Mouse (Mus musculus): ENCODE measurements around the gene Pknox2. TPM values are rescaled to one million over a fixed set of nuclear protein-coding genes. Genes with fewer than 3 reads are reported as not detected.
A peak's percentile ranks its signal among the peaks of the same experiment; 100 is the strongest.

Gene Pknox2
- polyA plus RNA-seq, 1 experiment from 2014 or later: 7.2 TPM

- Histone ChIP-seq H3K36me3 (ENCODE audit: control insufficient read depth, insufficient read depth, low read length) (no peaks in the 10 kb centered on the region), H3K9me3 (ENCODE audit: control insufficient read depth, low read length) (no peaks in the 10 kb centered on the region), H3K27ac (ENCODE audit: low read length) (no peak overlapping the region), H3K4me3 (ENCODE audit: low read length) (no peak overlapping the region), H3K4me1 (ENCODE audit: control insufficient read depth, insufficient read depth, low read length) (no peaks in the 10 kb centered on the region), H3K27me3 (replicated peaks; ENCODE audit: control insufficient read depth, insufficient read depth, low read length) (no peaks in the 10 kb centered on the region), H3K9ac (ENCODE audit: low read depth, low read length) (no peak overlapping the region), H3K4me2 (ENCODE audit: low read depth, low read length) (no peak overlapping the region)
- ATAC-seq: no peak
- WGBS: 63% methylated on average over 5 of the region's 5 CpGs
Measured at GRCm38 (mm10) chr9:37173376-37173775, 26.2 kb upstream of the Pknox2 start.

GRCm38 (mm10) chr9:37166899-37167298 is 19.7 kb upstream of the Pknox2 start:
- no peak overlapping the region for H3K4me2 ChIP-seq (ENCODE audit: low read depth, low read length)
- no peak overlapping the region for H3K27ac ChIP-seq (ENCODE audit: low read length)
- no peaks in the 10 kb centered on the region for H3K36me3 ChIP-seq (ENCODE audit: control insufficient read depth, insufficient read depth, low read length)
- no peak for ATAC-seq
- H3K9ac ChIP-seq (ENCODE audit: low read depth, low read length): no peak overlapping the region
- H3K9me3 ChIP-seq (ENCODE audit: control insufficient read depth, low read length): no peaks in the 10 kb centered on the region
- no peaks in the 10 kb centered on the region for H3K4me1 ChIP-seq (ENCODE audit: control insufficient read depth, insufficient read depth, low read length)
- no peaks in the 10 kb centered on the region for H3K27me3 ChIP-seq (replicated peaks; ENCODE audit: control insufficient read depth, insufficient read depth, low read length)
- 77% methylated on average over 2 of the region's 2 CpGs for WGBS
- H3K4me3 ChIP-seq (ENCODE audit: low read length): no peak overlapping the region

- H3K27ac ChIP-seq (ENCODE audit: low read length): no peak overlapping the region
- no peaks in the 10 kb centered on the region for H3K4me1 ChIP-seq (ENCODE audit: control insufficient read depth, insufficient read depth, low read length)
- H3K4me2 ChIP-seq (ENCODE audit: low read depth, low read length): no peak overlapping the region
- WGBS: 72% methylated on average over 2 of the region's 2 CpGs
- H3K36me3 ChIP-seq (ENCODE audit: control insufficient read depth, insufficient read depth, low read length): no peaks in the 10 kb centered on the region
- ATAC-seq: no peak
- no peaks in the 10 kb centered on the region for H3K27me3 ChIP-seq (replicated peaks; ENCODE audit: control insufficient read depth, insufficient read depth, low read length)
- no peak overlapping the region for H3K4me3 ChIP-seq (ENCODE audit: low read length)
- H3K9ac ChIP-seq (ENCODE audit: low read depth, low read length): no peak overlapping the region
- H3K9me3 ChIP-seq (ENCODE audit: control insufficient read depth, low read length): no peaks in the 10 kb centered on the region
Measured at GRCm38 (mm10) chr9:37160686-37161085, 13.5 kb upstream of the Pknox2 start.

DNA sequence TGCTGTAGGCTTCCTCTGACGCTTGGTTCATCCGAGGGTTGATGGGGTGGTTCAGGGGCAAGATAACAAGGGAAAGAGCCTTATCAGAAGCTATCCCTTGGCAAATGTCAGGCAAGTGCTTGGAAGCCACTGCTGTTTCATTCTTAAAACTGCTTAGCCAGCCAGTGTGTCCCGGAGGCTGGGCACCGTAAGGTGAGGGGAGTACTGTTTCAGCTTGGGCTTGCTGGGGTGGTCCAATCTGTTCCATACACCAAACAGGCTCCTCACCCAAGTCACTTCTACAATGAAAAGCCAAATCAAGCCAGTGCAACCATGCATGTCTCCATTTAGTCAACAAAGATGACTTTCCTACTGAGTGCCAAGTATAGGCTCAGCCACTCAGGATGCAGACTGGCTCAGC is 679 bp upstream of the Pknox2 start:
- no peak for ATAC-seq
- Histone ChIP-seq H3K4me2 (ENCODE audit: low read depth, low read length) (no peak overlapping the region), H3K9ac (ENCODE audit: low read depth, low read length) (no peak overlapping the region), H3K4me3 (ENCODE audit: low read length) (no peak overlapping the region), H3K27me3 (replicated peaks; ENCODE audit: control insufficient read depth, insufficient read depth, low read length) (peaks cover 11% of the 10 kb centered on the region; the same call in 1 of the 2 replicates), H3K4me1 (ENCODE audit: control insufficient read depth, insufficient read depth, low read length) (peaks cover 21% of the 10 kb centered on the region; the same call in 1 of the 2 replicates), H3K27ac (ENCODE audit: low read length) (no peak overlapping the region), H3K9me3 (ENCODE audit: control insufficient read depth, low read length) (no peaks in the 10 kb centered on the region), H3K36me3 (ENCODE audit: control insufficient read depth, insufficient read depth, low read length) (no peaks in the 10 kb centered on the region)
- 75% methylated on average over 4 of the region's 4 CpGs for WGBS

DNA sequence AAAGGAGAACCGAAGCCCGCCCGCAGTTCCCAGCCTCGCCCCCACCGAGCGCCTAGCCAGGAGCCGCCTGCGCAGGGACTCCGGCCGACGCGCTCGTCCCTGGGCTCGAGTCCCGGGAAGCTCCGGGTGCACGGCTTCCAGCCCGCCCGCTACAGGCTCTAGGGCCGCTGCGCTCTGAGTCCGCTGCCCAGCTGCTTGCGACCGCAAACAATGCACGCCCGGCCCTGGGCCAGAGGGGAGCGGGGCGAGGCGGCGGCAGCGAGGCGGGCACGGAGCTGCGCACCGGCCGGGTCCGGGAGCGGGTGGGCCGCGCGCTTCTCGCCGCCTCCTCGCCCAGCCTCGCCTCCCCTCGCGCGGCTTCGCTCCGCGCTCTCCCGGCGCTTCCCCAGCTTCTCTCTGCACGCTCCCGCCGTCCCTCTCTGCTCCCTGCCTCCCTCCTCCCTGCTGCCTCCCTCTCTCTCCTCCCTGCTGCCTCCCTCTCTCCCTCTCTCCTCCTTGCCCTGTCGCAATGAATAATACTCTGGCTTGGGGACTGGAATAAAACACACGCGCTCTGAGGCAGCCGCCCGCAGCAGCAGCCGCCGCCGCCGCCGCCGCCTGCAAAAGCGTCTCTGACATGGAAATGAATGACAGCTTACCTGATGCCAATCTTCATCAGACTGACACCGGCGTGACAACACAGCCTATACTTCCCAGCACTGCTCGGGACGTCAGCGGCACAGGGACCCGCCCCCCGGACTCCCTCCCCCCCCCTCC is 426 bp downstream of the Pknox2 start:
- H3K4me3 ChIP-seq (ENCODE audit: low read length): peak overlapping the region; percentile 77
- H3K4me1 ChIP-seq (ENCODE audit: control insufficient read depth, insufficient read depth, low read length): peaks cover 23% of the 10 kb centered on the region; the same call in 1 of the 2 replicates
- H3K27ac ChIP-seq (ENCODE audit: low read length): peak overlapping the region; percentile 97
- peak; percentile 87 for ATAC-seq
- H3K36me3 ChIP-seq (ENCODE audit: control insufficient read depth, insufficient read depth, low read length): no peaks in the 10 kb centered on the region
- H3K9ac ChIP-seq (ENCODE audit: low read depth, low read length): peak overlapping the region; percentile 87
- under 1% methylated on average over 73 of the region's 75 CpGs for WGBS
- peak overlapping the region; percentile 95 for H3K4me2 ChIP-seq (ENCODE audit: low read depth, low read length)
- H3K27me3 ChIP-seq (replicated peaks; ENCODE audit: control insufficient read depth, insufficient read depth, low read length): peaks cover 11% of the 10 kb centered on the region; the same call in 1 of the 2 replicates
- no peaks in the 10 kb centered on the region for H3K9me3 ChIP-seq (ENCODE audit: control insufficient read depth, low read length)

DNA sequence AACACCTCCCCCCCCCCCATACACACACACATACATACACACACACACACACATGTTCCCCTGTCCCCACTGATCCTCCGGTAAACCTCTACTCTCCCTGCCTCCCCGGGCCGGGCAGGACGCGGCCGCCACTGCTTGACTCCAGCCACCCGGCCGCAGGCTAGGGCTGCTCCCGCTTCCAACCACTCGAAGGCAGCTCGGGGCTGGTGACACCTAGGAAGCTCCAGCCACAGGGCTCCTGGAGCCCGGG is 929 bp downstream of the Pknox2 start:
- peak overlapping the region; percentile 97 for H3K27ac ChIP-seq (ENCODE audit: low read length)
- H3K4me2 ChIP-seq (ENCODE audit: low read depth, low read length): peak overlapping the region; percentile 95
- peaks cover 11% of the 10 kb centered on the region; the same call in 1 of the 2 replicates for H3K27me3 ChIP-seq (replicated peaks; ENCODE audit: control insufficient read depth, insufficient read depth, low read length)
- WGBS: 0% methylated on average over 12 of the region's 12 CpGs
- H3K36me3 ChIP-seq (ENCODE audit: control insufficient read depth, insufficient read depth, low read length): no peaks in the 10 kb centered on the region
- H3K4me3 ChIP-seq (ENCODE audit: low read length): peak overlapping the region; percentile 77
- peak; percentile 62 for ATAC-seq
- H3K9ac ChIP-seq (ENCODE audit: low read depth, low read length): peak overlapping the region; percentile 87
- no peaks in the 10 kb centered on the region for H3K9me3 ChIP-seq (ENCODE audit: control insufficient read depth, low read length)
- H3K4me1 ChIP-seq (ENCODE audit: control insufficient read depth, insufficient read depth, low read length): peaks cover 24% of the 10 kb centered on the region; the same call in 1 of the 2 replicates

- Histone ChIP-seq H3K4me2 (ENCODE audit: low read depth, low read length) (peak overlapping the region; percentile 95), H3K9ac (ENCODE audit: low read depth, low read length) (peak overlapping the region; percentile 87), H3K4me3 (ENCODE audit: low read length) (peak overlapping the region; percentile 77), H3K27me3 (replicated peaks; ENCODE audit: control insufficient read depth, insufficient read depth, low read length) (peaks cover 11% of the 10 kb centered on the region; the same call in 1 of the 2 replicates), H3K4me1 (ENCODE audit: control insufficient read depth, insufficient read depth, low read length) (peaks cover 24% of the 10 kb centered on the region; the same call in 1 of the 2 replicates), H3K36me3 (ENCODE audit: control insufficient read depth, insufficient read depth, low read length) (no peaks in the 10 kb centered on the region), H3K27ac (ENCODE audit: low read length) (peak overlapping the region; percentile 97), H3K9me3 (ENCODE audit: control insufficient read depth, low read length) (no peaks in the 10 kb centered on the region)
- 1% methylated on average over 43 of the region's 43 CpGs for WGBS
- peak; percentile 36 for ATAC-seq
Measured at GRCm38 (mm10) chr9:37145616-37146352, 1.4 kb downstream of the Pknox2 start.

GRCm38 (mm10) chr9:37145151-37145615 is 2.0 kb downstream of the Pknox2 start:
- peaks cover 28% of the 10 kb centered on the region; the same call in 1 of the 2 replicates for H3K4me1 ChIP-seq (ENCODE audit: control insufficient read depth, insufficient read depth, low read length)
- H3K4me3 ChIP-seq (ENCODE audit: low read length): peak overlapping the region; percentile 77
- H3K9ac ChIP-seq (ENCODE audit: low read depth, low read length): peak overlapping the region; percentile 87
- peak overlapping the region; percentile 95 for H3K4me2 ChIP-seq (ENCODE audit: low read depth, low read length)
- no peaks in the 10 kb centered on the region for H3K9me3 ChIP-seq (ENCODE audit: control insufficient read depth, low read length)
- H3K36me3 ChIP-seq (ENCODE audit: control insufficient read depth, insufficient read depth, low read length): no peaks in the 10 kb centered on the region
- peaks cover 11% of the 10 kb centered on the region; the same call in 1 of the 2 replicates for H3K27me3 ChIP-seq (replicated peaks; ENCODE audit: control insufficient read depth, insufficient read depth, low read length)
- ATAC-seq: no peak
- peak overlapping the region; percentile 97 for H3K27ac ChIP-seq (ENCODE audit: low read length)
- 3% methylated on average over 26 of the region's 26 CpGs for WGBS

DNA sequence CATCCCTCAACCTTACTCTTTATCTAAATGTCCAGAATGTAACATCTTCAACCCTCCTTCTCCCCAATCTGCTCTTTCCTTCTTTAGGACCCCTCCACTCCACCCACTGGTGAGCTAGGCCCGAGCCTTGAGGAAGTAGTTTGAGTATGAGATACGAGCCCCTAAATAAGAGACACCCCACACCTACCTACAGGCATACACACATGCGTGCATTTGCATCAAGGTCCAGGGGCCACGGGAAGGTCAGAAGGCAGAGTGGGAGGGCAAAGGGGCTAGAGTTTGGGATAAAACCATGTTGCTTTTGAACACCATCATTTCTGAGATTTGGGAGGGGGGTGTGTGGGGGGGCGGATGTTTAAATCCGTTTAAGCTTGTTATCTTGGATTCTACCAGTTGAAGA is 2.5 kb downstream of the Pknox2 start:
- ATAC-seq: no peak
- H3K9ac ChIP-seq (ENCODE audit: low read depth, low read length): peak overlapping the region; percentile 87
- peak overlapping the region; percentile 95 for H3K4me2 ChIP-seq (ENCODE audit: low read depth, low read length)
- no peaks in the 10 kb centered on the region for H3K9me3 ChIP-seq (ENCODE audit: control insufficient read depth, low read length)
- peak overlapping the region; percentile 77 for H3K4me3 ChIP-seq (ENCODE audit: low read length)
- WGBS: 16% methylated on average over 6 of the region's 6 CpGs
- peaks cover 33% of the 10 kb centered on the region for H3K4me1 ChIP-seq (ENCODE audit: control insufficient read depth, insufficient read depth, low read length)
- H3K27ac ChIP-seq (ENCODE audit: low read length): peak overlapping the region; percentile 97
- H3K36me3 ChIP-seq (ENCODE audit: control insufficient read depth, insufficient read depth, low read length): no peaks in the 10 kb centered on the region
- peaks cover 11% of the 10 kb centered on the region; the same call in 1 of the 2 replicates for H3K27me3 ChIP-seq (replicated peaks; ENCODE audit: control insufficient read depth, insufficient read depth, low read length)
